Mouse (Mus musculus) limb, embryonic 15.5 days (tissue): ENCODE results near the gene Pus7. TPM values are rescaled to one million over a fixed set of nuclear protein-coding genes. Genes with fewer than 3 reads are reported as not detected.

Experiments used
- ATAC-seq: fragments of 200-750 bp; cut with Nextera tagmentation; 2 replicates; pipeline ENCODE4 v1.8.0; 2017; ENCODE audit warnings: low read depth, moderate TSS enrichment; ENCODE audit not compliant: insufficient number of reproducible peaks, low FRiP score, low TSS enrichment
- H3K27ac ChIP-seq: fragments of 300-500 bp; sonication (generic); 2 replicates; pipeline ENCODE4 v1.5.1; 2015; ENCODE audit warnings: moderate library complexity, mild to moderate bottlenecking, inconsistent platforms
- H3K27me3 ChIP-seq: fragments of 300-500 bp; sonication (generic); 2 replicates; pipeline ENCODE4 v1.6.1; 2015; ENCODE audit warnings: inconsistent platforms
- H3K36me3 ChIP-seq: fragments of 300-500 bp; sonication (generic); 2 replicates; pipeline ENCODE4 v1.6.1; 2015; ENCODE audit warnings: inconsistent platforms
- H3K4me1 ChIP-seq: fragments of 300-500 bp; sonication (generic); 2 replicates; pipeline ENCODE4 v1.6.1; 2015; ENCODE audit warnings: inconsistent platforms
- H3K4me2 ChIP-seq: fragments of 300-500 bp; sonication (generic); 2 replicates; pipeline ENCODE4 v1.6.1; 2015; ENCODE audit warnings: mild to moderate bottlenecking, inconsistent platforms
- H3K4me3 ChIP-seq: fragments of 300-500 bp; sonication (generic); 2 replicates; pipeline ENCODE4 v1.5.1; 2015; ENCODE audit warnings: mild to moderate bottlenecking, inconsistent platforms
- H3K9ac ChIP-seq: fragments of 300-500 bp; sonication (generic); 2 replicates; pipeline ENCODE4 v1.6.1; 2015; ENCODE audit warnings: inconsistent platforms
- H3K9me3 ChIP-seq: fragments of 300-500 bp; sonication (generic); 2 replicates; pipeline ENCODE4 v1.6.1; 2016; ENCODE audit warnings: inconsistent platforms
- WGBS: fragments of 180-500 bp; shearing (Covaris S2); methylation state at CpG from one replicate; pipeline ENCODE4 v1.1.7; 2015; 5-methylcytosine and 5-hydroxymethylcytosine counted together
- polyA plus RNA-seq: library from polyadenylated mRNA; unstranded; fragments of >200 nt; fragmentation: Nextera tagmentation; extraction: Ambion mirVana; gene quantifications from 2 replicates; pipeline ENCODE4 v1.2.1, GENCODE M21; 2015

Gene Pus7
- polyA plus RNA-seq, 1 experiment from 2014 or later, result 29.8 TPM

DNA sequence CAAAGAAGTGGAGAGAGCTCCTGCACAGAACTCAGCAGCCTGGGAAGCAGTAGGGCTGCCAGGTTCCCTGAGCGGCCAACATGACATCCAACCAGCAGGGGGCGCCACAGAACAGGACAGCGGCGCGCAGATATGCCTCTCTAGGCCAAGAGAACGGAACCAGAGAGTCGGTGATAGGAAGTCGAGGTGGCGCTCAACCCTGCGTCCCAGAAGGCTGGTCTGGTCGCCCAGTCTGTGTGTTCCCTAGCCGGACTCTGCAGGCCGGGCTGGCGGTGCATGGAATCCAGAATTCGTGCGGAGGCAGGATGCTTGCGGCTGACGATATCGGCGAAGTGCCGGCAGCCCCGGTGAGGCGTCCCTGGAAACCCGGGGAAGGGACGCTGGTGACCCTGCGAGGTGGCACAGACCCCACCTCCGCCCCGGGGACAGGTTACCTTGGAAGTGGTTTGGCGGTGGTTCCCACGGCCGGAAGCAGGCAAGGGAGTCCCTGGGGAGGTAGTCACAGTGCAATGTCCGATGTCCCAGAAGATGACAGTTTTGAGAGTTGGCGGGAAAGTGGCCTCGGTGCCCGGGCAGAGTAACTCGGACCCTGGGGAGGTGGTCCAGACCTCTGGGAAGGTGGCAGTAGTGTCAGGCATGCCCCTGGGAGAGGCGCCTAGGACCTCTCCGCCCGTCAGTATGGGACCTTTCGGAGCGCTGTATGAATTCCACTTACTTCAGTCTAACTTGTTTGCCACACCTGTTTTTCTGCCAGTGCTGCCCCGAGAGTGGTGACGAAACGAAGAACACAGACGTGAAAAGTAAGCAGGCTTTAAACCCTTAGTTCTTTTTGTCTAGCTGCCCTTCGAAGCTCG, 4.3 kb upstream of the Pus7 start, which contains the start of gene Rint1:
Gene Rint1 (plus strand): TSS at position 176 of the 854 bp plus-strand sequence.
- H3K9me3 ChIP-seq, result no peaks in the 10 kb centered on the region
- H3K4me3 ChIP-seq, result peak within 1 kb of the TSS; percentile 95
- H3K4me1 ChIP-seq, result peaks cover 12% of the 10 kb centered on the region
- H3K9ac ChIP-seq, result peak within 1 kb of the TSS; percentile 95
- H3K27me3 ChIP-seq, result no peaks in the 10 kb centered on the region
- peak; percentile 84 for ATAC-seq
- 2% methylated on average over 47 of the region's 47 CpGs for WGBS
- peak within 1 kb of the TSS; percentile 76 for H3K4me2 ChIP-seq
- peak within 1 kb of the TSS; percentile 86 for H3K27ac ChIP-seq
- H3K36me3 ChIP-seq, result peaks cover 20% of the 10 kb centered on the region

- peaks cover 5% of the 10 kb centered on the region for H3K36me3 ChIP-seq
- WGBS, result 39% methylated on average over 8 of the region's 8 CpGs
- no peaks in the 10 kb centered on the region for H3K27me3 ChIP-seq
Observed at GRCm38 (mm10) chr5:23782051-23782810, 1.3 kb downstream of the Pus7 start.

GRCm38 (mm10) chr5:23781172-23781571, 2.3 kb downstream of the Pus7 start:
- no peaks in the 10 kb centered on the region for H3K9me3 ChIP-seq
- WGBS, result 39% methylated on average over 4 of the region's 4 CpGs

More at GRCm38 (mm10) chr5:23782051-23782810, 1.3 kb downstream of the Pus7 start:
- Histone ChIP-seq H3K27ac (no peak overlapping the region), H3K4me3 (peak overlapping the region; percentile 93), H3K9me3 (no peaks in the 10 kb centered on the region), H3K4me2 (peak overlapping the region; percentile 68), H3K4me1 (peaks cover 6% of the 10 kb centered on the region), H3K9ac (peak overlapping the region; percentile 73; the same call in 1 of the 2 replicates)
- no peak for ATAC-seq

GRCm38 (mm10) chr5:23780516-23780915, 3.0 kb downstream of the Pus7 start:
- H3K27me3 ChIP-seq, result no peaks in the 10 kb centered on the region
- H3K4me2 ChIP-seq, result no peak overlapping the region
- no peak overlapping the region for H3K27ac ChIP-seq
- peaks cover 16% of the 10 kb centered on the region for H3K36me3 ChIP-seq
- 80% methylated on average over 4 of the region's 4 CpGs for WGBS
- H3K9me3 ChIP-seq, result no peaks in the 10 kb centered on the region
- no peak overlapping the region for H3K4me3 ChIP-seq
- H3K9ac ChIP-seq, result no peak overlapping the region
- ATAC-seq, result no peak
- peaks cover 3% of the 10 kb centered on the region for H3K4me1 ChIP-seq

More at GRCm38 (mm10) chr5:23781172-23781571, 2.3 kb downstream of the Pus7 start:
- no peak for ATAC-seq
- H3K36me3 ChIP-seq, result peaks cover 11% of the 10 kb centered on the region
- H3K4me2 ChIP-seq, result no peak overlapping the region
- H3K4me3 ChIP-seq, result no peak overlapping the region
- H3K9ac ChIP-seq, result no peak overlapping the region
- peaks cover 3% of the 10 kb centered on the region for H3K4me1 ChIP-seq
- no peak overlapping the region for H3K27ac ChIP-seq
- H3K27me3 ChIP-seq, result no peaks in the 10 kb centered on the region

- Histone ChIP-seq H3K4me2 (no peak overlapping the region), H3K9me3 (no peaks in the 10 kb centered on the region), H3K27me3 (no peaks in the 10 kb centered on the region), H3K4me1 (no peaks in the 10 kb centered on the region), H3K9ac (no peak overlapping the region), H3K27ac (no peak overlapping the region), H3K4me3 (no peak overlapping the region), H3K36me3 (peaks cover 33% of the 10 kb centered on the region)
- ATAC-seq, result no peak
- WGBS, result 86% methylated on average over 6 of the region's 6 CpGs
Observed at GRCm38 (mm10) chr5:23774186-23774585, 9.3 kb downstream of the Pus7 start.

DNA sequence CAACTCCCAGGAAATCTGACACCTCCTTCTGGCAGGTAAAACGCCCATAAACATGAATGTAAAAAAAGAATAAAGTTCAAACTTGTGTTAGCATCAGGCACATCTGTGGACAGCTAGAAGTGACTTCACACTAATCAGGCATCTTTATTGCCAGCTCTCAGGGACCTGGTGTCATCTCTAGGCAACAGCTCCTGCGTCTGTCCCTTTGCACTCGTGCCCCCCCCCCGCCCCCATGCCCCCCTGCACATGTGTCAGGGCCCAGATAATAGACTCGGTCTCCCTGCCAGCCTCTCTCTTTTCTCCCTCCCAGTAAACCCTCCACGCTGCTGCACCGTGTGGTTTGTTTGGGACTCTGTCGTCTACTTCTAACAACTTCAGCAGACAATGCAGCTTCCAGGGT, 12.4 kb downstream of the Pus7 start:
- no peak overlapping the region for H3K9ac ChIP-seq
- H3K27ac ChIP-seq, result no peak overlapping the region
- no peaks in the 10 kb centered on the region for H3K9me3 ChIP-seq
- no peak for ATAC-seq
- no peaks in the 10 kb centered on the region for H3K27me3 ChIP-seq
- no peaks in the 10 kb centered on the region for H3K4me1 ChIP-seq
- WGBS, result 48% methylated on average over 8 of the region's 8 CpGs
- no peak overlapping the region for H3K4me3 ChIP-seq
- H3K4me2 ChIP-seq, result no peak overlapping the region
- peaks cover 46% of the 10 kb centered on the region for H3K36me3 ChIP-seq

DNA sequence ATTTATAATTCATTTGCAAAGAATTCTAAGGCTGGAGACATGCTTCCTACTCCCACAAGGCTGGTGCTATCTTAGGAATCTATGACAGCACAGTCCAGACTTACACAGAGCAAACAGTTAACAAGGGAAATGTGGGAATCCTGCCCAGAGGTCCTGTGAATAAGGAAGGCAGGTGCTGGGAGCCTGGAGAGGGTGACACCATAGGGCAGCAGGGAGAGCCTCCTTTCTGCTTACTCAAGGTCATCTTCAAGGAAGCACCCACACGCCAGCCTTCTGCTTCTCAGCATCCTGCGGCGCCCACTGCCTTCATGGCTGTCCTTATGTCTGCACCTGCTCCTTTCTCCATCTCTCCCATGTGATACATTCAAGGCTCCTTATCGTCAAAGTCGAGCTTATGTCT, 19.0 kb downstream of the Pus7 start:
- H3K36me3 ChIP-seq, result peaks cover 64% of the 10 kb centered on the region

DNA sequence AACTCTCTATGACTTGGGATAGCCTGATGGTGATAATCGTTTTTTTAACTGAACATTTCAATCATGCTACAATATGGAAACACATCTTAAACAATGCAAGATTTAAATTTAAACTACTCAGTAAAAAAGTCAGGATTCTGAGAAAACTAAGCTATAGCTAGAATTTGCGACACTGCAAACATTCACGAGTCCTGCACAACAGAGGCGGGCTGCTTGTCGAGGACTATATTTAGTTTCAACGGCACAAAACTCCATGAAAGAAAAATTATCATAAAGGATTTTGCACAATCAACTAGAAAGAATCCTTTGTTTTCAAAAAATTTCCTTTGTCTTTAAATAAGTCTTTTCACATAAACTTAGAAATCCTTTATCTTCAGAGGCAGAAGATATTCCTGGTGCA, 21.0 kb downstream of the Pus7 start:
- Histone ChIP-seq H3K27ac (no peak overlapping the region), H3K4me2 (no peak overlapping the region), H3K36me3 (peaks cover 66% of the 10 kb centered on the region), H3K4me3 (no peak overlapping the region), H3K27me3 (no peaks in the 10 kb centered on the region), H3K4me1 (no peaks in the 10 kb centered on the region), H3K9ac (no peak overlapping the region), H3K9me3 (no peaks in the 10 kb centered on the region)
- ATAC-seq, result no peak
- WGBS, result 94% methylated on average over 6 of the region's 6 CpGs

More for the DNA sequence above, 19.0 kb downstream of the Pus7 start:
- Histone ChIP-seq H3K27ac (no peak overlapping the region), H3K4me2 (no peak overlapping the region), H3K27me3 (no peaks in the 10 kb centered on the region), H3K9me3 (no peaks in the 10 kb centered on the region), H3K4me3 (no peak overlapping the region), H3K9ac (no peak overlapping the region), H3K4me1 (no peaks in the 10 kb centered on the region)
- 95% methylated on average over 5 of the region's 5 CpGs for WGBS
- no peak for ATAC-seq

DNA sequence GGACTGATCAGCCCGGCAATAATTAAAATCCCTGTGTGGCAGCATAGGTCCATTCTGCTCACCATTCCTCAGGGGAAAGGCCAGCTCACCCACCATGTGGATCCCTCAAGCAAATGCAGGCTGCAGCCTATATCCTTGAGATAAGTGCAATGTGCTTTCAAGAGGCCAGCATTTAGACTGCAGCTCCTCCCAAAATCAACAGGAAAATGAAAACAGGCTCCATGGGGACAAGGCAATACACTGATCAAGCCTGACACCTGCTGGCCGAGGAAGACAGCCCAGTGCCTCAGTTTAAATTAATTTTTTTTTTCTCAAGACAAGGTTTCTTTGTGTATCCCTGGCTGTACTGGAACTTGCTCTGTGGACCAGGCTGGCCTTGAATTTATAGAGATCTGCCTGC, 24.9 kb downstream of the Pus7 start:
- H3K4me3 ChIP-seq, result no peak overlapping the region
- H3K4me2 ChIP-seq, result no peak overlapping the region
- no peaks in the 10 kb centered on the region for H3K27me3 ChIP-seq
- no peaks in the 10 kb centered on the region for H3K4me1 ChIP-seq
- H3K9ac ChIP-seq, result no peak overlapping the region
- no peak for ATAC-seq
- no peaks in the 10 kb centered on the region for H3K9me3 ChIP-seq
- peaks cover 71% of the 10 kb centered on the region for H3K36me3 ChIP-seq
- 61% methylated on average over 2 of the region's 2 CpGs for WGBS
- H3K27ac ChIP-seq, result no peak overlapping the region

- Histone ChIP-seq H3K4me2 (no peak overlapping the region), H3K27ac (no peak overlapping the region), H3K9me3 (no peaks in the 10 kb centered on the region), H3K4me1 (no peaks in the 10 kb centered on the region), H3K36me3 (peaks cover 67% of the 10 kb centered on the region), H3K9ac (no peak overlapping the region), H3K27me3 (no peaks in the 10 kb centered on the region), H3K4me3 (no peak overlapping the region)
- no peak for ATAC-seq
- WGBS, result 88% methylated on average over 4 of the region's 4 CpGs
Observed at GRCm38 (mm10) chr5:23756368-23756767, 27.1 kb downstream of the Pus7 start.

DNA sequence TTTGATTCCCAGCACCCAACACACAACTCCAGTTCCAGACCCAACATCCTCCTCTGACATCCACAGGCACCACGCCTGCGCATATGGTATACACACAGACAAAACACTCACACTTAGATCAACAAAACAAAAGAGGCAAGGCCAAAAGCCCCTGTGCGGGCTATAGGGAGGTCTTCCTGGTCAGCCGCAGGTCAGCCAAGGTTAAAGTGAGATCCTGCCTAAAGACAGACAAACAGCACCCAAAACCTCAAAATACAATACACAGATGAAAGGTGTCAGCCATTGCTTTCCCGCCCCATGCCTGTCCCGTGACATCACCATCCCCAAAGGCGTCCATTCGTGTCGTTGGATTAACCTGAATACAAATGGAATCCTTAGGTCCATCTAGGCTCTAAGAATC, 27.9 kb downstream of the Pus7 start:
- H3K4me1 ChIP-seq, result no peaks in the 10 kb centered on the region
- ATAC-seq, result no peak
- H3K36me3 ChIP-seq, result peaks cover 68% of the 10 kb centered on the region
- H3K9ac ChIP-seq, result no peak overlapping the region
- H3K27me3 ChIP-seq, result no peaks in the 10 kb centered on the region
- H3K4me2 ChIP-seq, result no peak overlapping the region
- H3K27ac ChIP-seq, result no peak overlapping the region
- no peaks in the 10 kb centered on the region for H3K9me3 ChIP-seq
- H3K4me3 ChIP-seq, result no peak overlapping the region
- WGBS, result 96% methylated on average over 9 of the region's 9 CpGs

- H3K4me3 ChIP-seq, result no peak overlapping the region
- no peak overlapping the region for H3K9ac ChIP-seq
- H3K36me3 ChIP-seq, result peaks cover 54% of the 10 kb centered on the region
- H3K4me2 ChIP-seq, result no peak overlapping the region
- no peaks in the 10 kb centered on the region for H3K9me3 ChIP-seq
- 64% methylated on average over 2 of the region's 2 CpGs for WGBS
- no peak for ATAC-seq
- no peaks in the 10 kb centered on the region for H3K27me3 ChIP-seq
- no peak overlapping the region for H3K27ac ChIP-seq
- H3K4me1 ChIP-seq, result no peaks in the 10 kb centered on the region
Observed at GRCm38 (mm10) chr5:23749882-23750281, 33.6 kb downstream of the Pus7 start.
